Mouse (Mus musculus) MN1 (cell line): ENCODE measurements around the gene Casd1.

Experiments used
- DNase-seq: peaks from one replicate; pipeline ENCODE4 v3.0.0-alpha.2; 2016; ENCODE audit warnings: low spot score

Casd1 gene

GRCm38 (mm10) chr6:4600658-4601296, at the start of gene Casd1:
TSS of gene Casd1 (plus strand) at chr6:4600839.
- DNase-seq = peak; percentile 70

GRCm38 (mm10) chr6:4555366-4555765, 45.3 kb upstream of the Casd1 start:
- no peak for DNase-seq

GRCm38 (mm10) chr6:4557086-4557485, 43.6 kb upstream of the Casd1 start:
- no peak for DNase-seq

- DNase-seq = peak; percentile 29
These were observed 43.0 kb upstream of the Casd1 start for GRCm38 (mm10) chr6:4557678-4558077.

- DNase-seq = no peak
These were observed 39.5 kb upstream of the Casd1 start for GRCm38 (mm10) chr6:4561156-4561555.

- no peak for DNase-seq
These were observed 39.0 kb upstream of the Casd1 start for GRCm38 (mm10) chr6:4561621-4562020.

- no peak for DNase-seq
These were observed 38.2 kb upstream of the Casd1 start for GRCm38 (mm10) chr6:4562401-4562800.

GRCm38 (mm10) chr6:4563477-4563876, 37.2 kb upstream of the Casd1 start:
- no peak for DNase-seq

- DNase-seq = no peak
These were observed 30.2 kb upstream of the Casd1 start for GRCm38 (mm10) chr6:4570412-4570811.

- no peak for DNase-seq
These were observed 22.9 kb upstream of the Casd1 start for GRCm38 (mm10) chr6:4577756-4578155.

- no peak for DNase-seq
These were observed 22.3 kb upstream of the Casd1 start for GRCm38 (mm10) chr6:4578343-4578742.

- no peak for DNase-seq
These were observed 21.0 kb upstream of the Casd1 start for GRCm38 (mm10) chr6:4579620-4580019.

GRCm38 (mm10) chr6:4583485-4583884, 17.2 kb upstream of the Casd1 start:
- no peak for DNase-seq

GRCm38 (mm10) chr6:4587946-4588345, 12.7 kb upstream of the Casd1 start:
- DNase-seq = no peak

GRCm38 (mm10) chr6:4588722-4589121, 11.9 kb upstream of the Casd1 start:
- DNase-seq = no peak

- DNase-seq = no peak
These were observed 10.6 kb upstream of the Casd1 start for GRCm38 (mm10) chr6:4590089-4590488.

- DNase-seq = no peak
These were observed 2.9 kb upstream of the Casd1 start for GRCm38 (mm10) chr6:4597711-4598110.

- peak; percentile 7 for DNase-seq
These were observed 468 bp upstream of the Casd1 start for GRCm38 (mm10) chr6:4600085-4600657.

- DNase-seq = peak; percentile 44
These were observed 775 bp downstream of the Casd1 start for GRCm38 (mm10) chr6:4601297-4601931.

GRCm38 (mm10) chr6:4602012-4602411, 1.4 kb downstream of the Casd1 start:
- no peak for DNase-seq

- DNase-seq = no peak
These were observed 5.8 kb downstream of the Casd1 start for GRCm38 (mm10) chr6:4606394-4606793.

- DNase-seq = no peak
These were observed 9.7 kb downstream of the Casd1 start for GRCm38 (mm10) chr6:4610216-4610896.

- DNase-seq = no peak
These were observed 11.2 kb downstream of the Casd1 start for GRCm38 (mm10) chr6:4611853-4612252.
